Mouse (Mus musculus) ES-E14 (cell line): ENCODE data around the gene Krt2. TPM values are rescaled to one million over a fixed set of nuclear protein-coding genes. Genes with fewer than 3 reads are reported as not detected.
A peak's percentile ranks its signal among the peaks of the same experiment; 100 is the strongest.

Experiments used
- DNase-seq: peaks from one replicate; pipeline ENCODE4 v3.0.0-alpha.2; 2013; ENCODE audit warnings: low read depth, low spot score
- H3K27ac ChIP-seq: 2 replicates; pipeline ENCODE4 v1.5.1; 2012; ENCODE audit warnings: low read depth, mild to moderate bottlenecking, low read length, moderate library complexity, mixed read lengths; ENCODE audit not compliant: poor library complexity, insufficient read depth, severe bottlenecking
- H3K36me3 ChIP-seq: 2 replicates; pipeline ENCODE4 v1.6.1; 2012; ENCODE audit warnings: mild to moderate bottlenecking, low read length, moderate library complexity, mixed read lengths; ENCODE audit not compliant: control insufficient read depth, poor library complexity, insufficient read depth, severe bottlenecking
- H3K4me1 ChIP-seq, 2 experiments: fragments of 150-350 bp in 1 of 2; sonication (generic) in 1 of 2; 2 replicates each; pipeline ENCODE4 v1.6.1; 2012; ENCODE audit warnings: low read length in 2 of 2, mild to moderate bottlenecking in 1 of 2, mixed read lengths in 1 of 2; ENCODE audit not compliant: control insufficient read depth in 2 of 2, insufficient read depth in 2 of 2, poor library complexity in 1 of 2
- H3K4me3 ChIP-seq, 2 experiments: fragments of 150-350 bp in 1 of 2; sonication (generic) in 1 of 2; 2 replicates each; pipeline ENCODE4 v1.5.1; 2012; ENCODE audit warnings: low read length in 2 of 2, low read depth in 1 of 2, mild to moderate bottlenecking in 1 of 2, mixed read lengths in 1 of 2; ENCODE audit not compliant: insufficient read depth in 1 of 2, poor library complexity in 1 of 2, severe bottlenecking in 1 of 2
- H3K9ac ChIP-seq: 2 replicates; pipeline ENCODE4 v1.6.1; 2012; ENCODE audit warnings: low read depth, mild to moderate bottlenecking, low read length, mixed read lengths; ENCODE audit not compliant: poor library complexity, insufficient read depth, severe bottlenecking
- H3K9me3 ChIP-seq: fragments of 150-350 bp; sonication (generic); 2 replicates; pipeline ENCODE4 v1.6.1; 2012; ENCODE audit warnings: low read depth, mild to moderate bottlenecking, low read length; ENCODE audit not compliant: control insufficient read depth, insufficient read depth
- CHD2 ChIP-seq: IDR thresholded peaks from 2 replicates; pipeline ENCODE4 v1.6.1; 2014; ENCODE audit warnings: mild to moderate bottlenecking, low read depth, low read length, inconsistent platforms
- HCFC1 ChIP-seq: IDR thresholded peaks from 2 replicates; pipeline ENCODE4 v1.6.1; 2012; ENCODE audit warnings: low read length, inconsistent platforms, borderline replicate concordance; ENCODE audit not compliant: insufficient read depth
- MAFK ChIP-seq: IDR thresholded peaks from 2 replicates; pipeline ENCODE4 v1.6.1; 2014; ENCODE audit warnings: mild to moderate bottlenecking, low read depth, low read length, inconsistent platforms; ENCODE audit not compliant: insufficient read depth
- ZC3H11A ChIP-seq: IDR thresholded peaks from 2 replicates; pipeline ENCODE4 v1.6.1; 2012; ENCODE audit warnings: low read depth, mild to moderate bottlenecking, inconsistent platforms, low read length, borderline replicate concordance
- ZNF384 ChIP-seq: IDR thresholded peaks from 2 replicates; pipeline ENCODE4 v1.6.1; 2012; ENCODE audit warnings: low read depth, low read length, inconsistent platforms
- in situ Hi-C, 2 experiments: fragments of 600-800 bp; cut with MboI; formaldehyde crosslinking; loops; one replicate each; pipeline ENCODE4 v1.15.1; 2025; ENCODE audit warnings: low sequenced_read_pairs in 2 of 2, inconsistent platforms in 1 of 2; ENCODE audit not compliant: unreplicated experiment in 2 of 2
- total RNA-seq: library from RNA; depleted of rRNA; stranded (reverse); fragments of 300-350 nt; gene quantifications from 2 replicates; pipeline ENCODE4 v1.2.3, GENCODE M21; 2012

The Krt2 gene
- total RNA-seq, 1 experiment, result not detected

DNA sequence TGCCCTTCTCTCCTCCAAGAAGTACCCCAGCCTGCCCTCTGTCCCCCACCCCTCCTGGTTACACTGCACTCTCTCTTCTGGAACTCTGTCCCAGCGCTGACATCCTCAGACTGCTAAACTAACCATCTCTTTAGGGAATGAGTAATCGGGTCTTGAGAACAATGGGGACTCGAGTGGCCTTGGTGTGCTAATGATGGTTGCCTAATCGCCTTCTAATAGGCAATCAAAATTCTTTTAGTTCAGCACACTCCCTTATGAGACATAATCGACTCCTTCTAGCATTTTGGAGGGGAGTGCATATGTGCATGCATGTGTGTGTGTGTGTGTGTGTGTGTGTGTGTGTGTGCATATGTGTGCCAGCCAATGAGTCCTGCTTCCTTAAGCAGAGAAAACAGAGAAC, 34.6 kb upstream of the Krt2 start:
- in situ Hi-C loops, result no loop called here
- Histone ChIP-seq H3K36me3 (no peaks in the 10 kb centered on the region), H3K4me3 (no peak overlapping the region), H3K27ac (no peak overlapping the region), H3K4me1 (peaks cover 0 to 7% of the 10 kb centered on the region in 2 experiments; a peak in 1 of 4 replicates), H3K9me3 (no peaks in the 10 kb centered on the region), H3K9ac (no peak overlapping the region)
- no peak for DNase-seq
- no peak for TF ChIP-seq HCFC1
- no peak for TF ChIP-seq ZNF384
- TF ChIP-seq MAFK, result no peak
- no peak for TF ChIP-seq CHD2
- TF ChIP-seq ZC3H11A, result no peak

DNA sequence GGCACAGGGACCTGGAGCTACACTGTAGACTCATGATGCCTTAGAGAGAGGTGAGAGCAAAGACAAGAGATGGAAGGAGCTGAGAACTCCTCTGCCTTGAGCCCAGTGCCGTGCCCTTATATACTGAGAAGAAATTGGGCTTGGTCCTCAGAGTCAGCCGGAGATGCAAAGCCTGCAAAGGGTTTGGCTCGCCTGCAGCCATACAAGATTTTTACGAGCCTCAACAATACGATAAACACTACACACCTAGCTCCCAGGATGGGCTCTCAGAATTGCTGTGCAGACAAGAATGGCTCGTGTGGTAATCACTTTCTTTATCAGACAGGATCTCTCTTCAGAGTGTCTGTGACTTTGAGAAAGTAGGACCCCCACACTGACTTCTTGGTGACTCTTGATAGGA, 32.7 kb upstream of the Krt2 start, which contains the start of gene Krt1:
Gene Krt1 (minus strand): TSS at position 101 of the 400 bp plus-strand sequence.
- no peak within 1 kb of the TSS for H3K4me3 ChIP-seq
- H3K36me3 ChIP-seq, result no peaks in the 10 kb centered on the region
- peaks cover 0 to 7% of the 10 kb centered on the region in 2 experiments; a peak in 1 of 4 replicates for H3K4me1 ChIP-seq
- TF ChIP-seq CHD2 (no peak), ZC3H11A (no peak), HCFC1 (no peak)
- DNase-seq, result no peak
- H3K9me3 ChIP-seq, result no peaks in the 10 kb centered on the region
- H3K9ac ChIP-seq, result no peak within 1 kb of the TSS
- H3K27ac ChIP-seq, result no peak within 1 kb of the TSS
- in situ Hi-C loops, result no loop called here

DNA sequence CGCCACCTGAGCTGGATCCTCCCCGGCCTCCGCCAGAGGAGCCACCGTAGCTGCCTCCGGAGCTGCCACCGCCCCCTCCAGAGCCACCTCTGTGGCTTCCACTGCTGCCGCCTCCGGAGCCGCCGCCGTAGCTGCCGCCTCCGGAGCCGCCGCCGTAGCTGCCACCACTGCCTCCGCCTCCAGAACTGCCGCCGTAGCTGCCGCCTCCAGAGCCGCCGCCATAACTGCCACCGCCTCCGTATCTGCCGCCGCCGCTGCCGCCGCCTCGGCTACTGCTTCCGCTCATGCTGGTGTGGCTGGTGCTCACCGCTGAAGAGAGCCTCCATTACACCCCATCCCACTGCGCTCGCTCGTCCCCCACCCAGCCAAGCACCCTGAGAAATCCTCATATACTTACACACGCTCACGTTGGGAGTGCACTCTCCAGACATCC, 28.0 kb upstream of the Krt2 start:
- H3K27ac ChIP-seq, result no peak overlapping the region
- H3K9ac ChIP-seq, result peak overlapping the region; percentile 71
- H3K4me3 ChIP-seq, result peak overlapping the region; percentile 69 to 74
- H3K4me1 ChIP-seq, result peaks cover 0 to 1% of the 10 kb centered on the region in 2 experiments; a peak in 1 of 4 replicates
- no peak for TF ChIP-seq CHD2
- no peak for TF ChIP-seq ZNF384
- no peak for TF ChIP-seq HCFC1
- no peak for TF ChIP-seq ZC3H11A
- TF ChIP-seq MAFK, result no peak
- no peaks in the 10 kb centered on the region for H3K9me3 ChIP-seq
- DNase-seq, result no peak
- H3K36me3 ChIP-seq, result no peaks in the 10 kb centered on the region
- in situ Hi-C loops, result no loop called here

DNA sequence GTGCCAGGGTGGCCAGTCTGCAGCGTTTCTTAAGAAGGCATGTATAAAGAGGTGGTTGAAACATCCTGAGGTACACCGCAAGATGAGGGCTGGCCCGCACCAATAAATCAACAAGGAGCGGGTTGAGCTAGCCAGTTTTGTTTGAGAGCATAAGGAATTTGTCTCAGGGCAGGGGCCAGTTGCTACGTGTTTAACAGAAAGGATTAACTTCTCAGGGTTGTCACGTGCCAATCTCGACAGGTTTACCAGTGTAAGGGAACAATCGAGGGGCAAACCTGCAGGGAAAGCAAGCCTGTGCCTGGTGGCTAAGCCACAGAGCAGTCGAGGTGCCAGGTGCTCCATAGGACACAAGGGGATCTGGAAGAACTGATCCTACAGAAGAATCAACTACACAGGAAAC, 25.2 kb upstream of the Krt2 start:
- in situ Hi-C loops, result no loop called here

DNA sequence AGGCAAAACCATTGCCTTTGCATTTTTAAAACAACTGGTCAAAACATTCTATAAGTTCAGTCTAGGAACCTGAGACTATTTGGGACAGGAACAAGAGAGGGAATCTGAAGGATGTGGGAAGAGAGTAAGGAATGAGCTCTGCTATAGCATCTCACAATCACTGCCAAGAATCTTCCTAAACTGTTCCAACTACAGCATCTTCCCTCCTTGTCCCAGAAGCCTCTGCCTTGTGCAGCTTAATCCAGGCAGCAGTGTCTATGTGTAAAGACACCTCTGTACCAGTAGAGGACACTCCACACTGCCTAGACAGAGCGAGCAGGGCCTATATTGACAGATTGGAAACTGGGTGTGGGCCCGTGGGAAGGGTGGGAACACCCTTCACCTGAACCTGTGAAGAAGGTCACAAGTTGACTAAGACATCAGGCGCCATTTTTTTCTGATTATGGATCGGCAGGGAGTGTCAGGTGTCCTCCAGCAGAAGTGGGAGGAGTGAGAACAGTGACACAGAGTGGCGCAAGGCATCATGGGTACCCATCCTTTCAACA, 16.9 kb upstream of the Krt2 start:
- no peak for DNase-seq
- Histone ChIP-seq H3K36me3 (no peaks in the 10 kb centered on the region), H3K9ac (no peak overlapping the region), H3K4me3 (no peak overlapping the region), H3K9me3 (no peaks in the 10 kb centered on the region), H3K27ac (no peak overlapping the region; the same call in 1 of the 2 replicates), H3K4me1 (peaks cover 0 to 2% of the 10 kb centered on the region in 2 experiments; a peak in 1 of 4 replicates)
- no peak for TF ChIP-seq ZNF384
- no peak for TF ChIP-seq ZC3H11A
- no peak for TF ChIP-seq MAFK
- TF ChIP-seq CHD2, result no peak
- TF ChIP-seq HCFC1, result no peak
- in situ Hi-C loops, result no loop called here

More for the DNA sequence above, 25.2 kb upstream of the Krt2 start:
- H3K36me3 ChIP-seq, result no peaks in the 10 kb centered on the region
- H3K4me3 ChIP-seq, result no peak overlapping the region
- peaks cover 0 to 1% of the 10 kb centered on the region in 2 experiments; a peak in 1 of 4 replicates for H3K4me1 ChIP-seq
- no peak for DNase-seq
- H3K9ac ChIP-seq, result no peak overlapping the region
- TF ChIP-seq MAFK (no peak), HCFC1 (no peak), ZC3H11A (no peak), CHD2 (no peak), ZNF384 (no peak)
- no peak overlapping the region for H3K27ac ChIP-seq
- H3K9me3 ChIP-seq, result no peaks in the 10 kb centered on the region
